Mouse (Mus musculus): ENCODE data around the gene Tcaf3. TPM values are rescaled to one million over a fixed set of nuclear protein-coding genes. Genes with fewer than 3 reads are reported as not detected.

Gene Tcaf3
- polyA plus RNA-seq (2016; fragmentation: Nextera tagmentation; extraction: Ambion mirVana) = not detected in 2 replicates

GRCm38 (mm10) chr6:42597592-42597991 lies at the start of gene Tcaf3:
Gene Tcaf3 (minus strand): TSS chr6:42597692.
- Histone ChIP-seq H3K27ac (replicated peaks) (no peak within 1 kb of the TSS), H3K36me3 (no peaks in the 10 kb centered on the region), H3K27me3 (ENCODE audit: low read depth, poor library complexity, severe bottlenecking) (no peaks in the 10 kb centered on the region), H3K4me3 (no peak within 1 kb of the TSS), H3K4me1 (peaks cover 11% of the 10 kb centered on the region), H3K9me3 (replicated peaks) (no peaks in the 10 kb centered on the region)
- DNase-seq (ENCODE audit: low spot score) = no peak
- 78% methylated on average over 4 of the region's 4 CpGs for WGBS

- H3K4me3 ChIP-seq = peak within 1 kb of the TSS; percentile 54
- no peaks in the 10 kb centered on the region for H3K27me3 ChIP-seq (ENCODE audit: low read depth, poor library complexity, severe bottlenecking)
- DNase-seq (ENCODE audit: low spot score) = peak; percentile 93
- H3K27ac ChIP-seq (replicated peaks) = no peak within 1 kb of the TSS
- no peaks in the 10 kb centered on the region for H3K9me3 ChIP-seq (replicated peaks)
- peaks cover 4% of the 10 kb centered on the region for H3K4me1 ChIP-seq
- under 1% methylated on average over 23 of the region's 23 CpGs for WGBS
- H3K36me3 ChIP-seq = no peaks in the 10 kb centered on the region
Observed at GRCm38 (mm10) chr6:42644912-42645549, 47.5 kb upstream of the Tcaf3 start, which contains the start of gene Tcaf2. Gene Tcaf2 (minus strand): TSS chr6:42645254.

DNA sequence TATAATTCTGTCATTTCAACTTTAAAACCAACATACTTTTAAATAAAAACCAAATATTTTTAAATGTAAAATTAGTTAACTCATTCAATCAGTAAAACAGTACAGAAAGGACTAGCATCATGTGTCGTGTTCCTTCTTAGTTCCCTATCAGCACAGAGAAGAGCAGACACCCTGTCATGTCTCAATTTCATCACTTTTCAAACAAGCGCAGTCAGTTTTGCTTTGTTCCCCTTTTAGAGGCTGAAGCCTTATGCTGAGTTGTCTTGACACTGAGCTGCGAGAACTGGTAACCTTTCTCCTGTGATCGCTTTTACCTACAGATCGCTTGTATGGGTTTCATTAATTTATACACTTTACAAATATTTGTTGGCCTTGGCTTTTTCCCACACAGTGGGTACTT lies 36.9 kb upstream of the Tcaf3 start:
- H3K4me1 ChIP-seq = no peaks in the 10 kb centered on the region
- no peak for DNase-seq (ENCODE audit: low spot score)
- no peaks in the 10 kb centered on the region for H3K36me3 ChIP-seq
- H3K4me3 ChIP-seq = no peak overlapping the region
- no peaks in the 10 kb centered on the region for H3K9me3 ChIP-seq (replicated peaks)
- WGBS = 79% methylated on average over 5 of the region's 5 CpGs
- H3K27ac ChIP-seq (replicated peaks) = no peak overlapping the region
- H3K27me3 ChIP-seq (ENCODE audit: low read depth, poor library complexity, severe bottlenecking) = no peaks in the 10 kb centered on the region

DNA sequence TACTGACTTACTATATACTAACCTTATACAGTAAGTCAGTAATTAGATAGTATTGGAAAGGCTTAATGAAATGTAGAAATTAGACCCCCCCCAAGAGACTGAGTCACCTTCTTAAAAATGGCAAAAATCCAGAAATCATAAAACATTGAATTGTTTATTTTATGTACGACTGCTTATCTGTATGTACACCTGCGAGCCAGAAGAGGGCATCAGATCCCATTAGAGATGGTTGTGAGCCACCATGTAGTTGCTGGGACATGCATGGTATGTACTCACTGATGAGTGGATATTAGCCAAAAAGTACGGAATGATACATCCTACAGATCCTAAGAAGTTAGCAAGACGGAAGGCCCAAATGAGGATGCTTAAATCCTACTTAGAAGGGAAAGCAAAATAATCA lies 33.9 kb upstream of the Tcaf3 start:
- DNase-seq (ENCODE audit: low spot score) = no peak
- Histone ChIP-seq H3K27ac (replicated peaks) (no peak overlapping the region), H3K36me3 (no peaks in the 10 kb centered on the region), H3K27me3 (ENCODE audit: low read depth, poor library complexity, severe bottlenecking) (no peaks in the 10 kb centered on the region), H3K9me3 (replicated peaks) (no peaks in the 10 kb centered on the region), H3K4me1 (no peaks in the 10 kb centered on the region), H3K4me3 (no peak overlapping the region)
- 72% methylated on average over 4 of the region's 4 CpGs for WGBS

GRCm38 (mm10) chr6:42616904-42617303 lies 19.4 kb upstream of the Tcaf3 start:
- Histone ChIP-seq H3K9me3 (replicated peaks) (no peaks in the 10 kb centered on the region), H3K27me3 (ENCODE audit: low read depth, poor library complexity, severe bottlenecking) (no peaks in the 10 kb centered on the region), H3K4me3 (no peak overlapping the region), H3K27ac (replicated peaks) (no peak overlapping the region), H3K36me3 (no peaks in the 10 kb centered on the region), H3K4me1 (no peaks in the 10 kb centered on the region)
- WGBS = 81% methylated on average over 2 of the region's 2 CpGs
- no peak for DNase-seq (ENCODE audit: low spot score)

GRCm38 (mm10) chr6:42612218-42612617 lies 14.7 kb upstream of the Tcaf3 start:
- H3K27me3 ChIP-seq (ENCODE audit: low read depth, poor library complexity, severe bottlenecking) = no peaks in the 10 kb centered on the region
- no peak for DNase-seq (ENCODE audit: low spot score)
- no peaks in the 10 kb centered on the region for H3K36me3 ChIP-seq
- no peak overlapping the region for H3K27ac ChIP-seq (replicated peaks)
- H3K9me3 ChIP-seq (replicated peaks) = no peaks in the 10 kb centered on the region
- H3K4me1 ChIP-seq = no peaks in the 10 kb centered on the region
- no peak overlapping the region for H3K4me3 ChIP-seq

DNA sequence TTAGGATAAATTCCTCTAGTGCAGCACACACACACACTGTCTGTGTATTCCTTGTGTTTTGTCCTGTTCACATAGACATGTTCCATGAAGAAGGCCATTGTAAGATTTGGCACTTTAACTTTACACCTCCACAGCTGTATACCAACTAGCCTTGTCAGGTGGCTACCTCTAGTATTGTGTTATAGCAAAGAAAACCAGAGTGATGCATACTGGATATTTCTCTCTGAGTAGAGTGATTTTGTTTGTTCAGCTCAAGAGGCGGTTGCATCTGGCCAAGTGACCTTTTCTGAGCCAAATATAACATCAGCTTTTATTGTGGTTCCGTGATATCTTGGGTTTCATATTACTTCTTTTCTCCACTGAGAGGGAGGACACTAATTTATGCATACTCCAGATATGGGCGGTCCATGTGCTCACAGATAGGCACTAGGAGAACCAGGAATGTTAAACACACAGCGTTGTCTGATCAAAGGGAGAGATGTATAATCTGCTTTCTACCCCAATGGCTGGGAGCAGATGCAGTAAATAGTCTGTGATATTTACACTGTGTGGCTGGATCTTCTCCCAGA lies 13.5 kb upstream of the Tcaf3 start:
- Histone ChIP-seq H3K27me3 (ENCODE audit: low read depth, poor library complexity, severe bottlenecking) (no peaks in the 10 kb centered on the region), H3K9me3 (replicated peaks) (no peaks in the 10 kb centered on the region), H3K36me3 (no peaks in the 10 kb centered on the region), H3K4me3 (no peak overlapping the region), H3K4me1 (no peaks in the 10 kb centered on the region), H3K27ac (replicated peaks) (no peak overlapping the region)
- WGBS = 80% methylated on average over 4 of the region's 4 CpGs
- no peak for DNase-seq (ENCODE audit: low spot score)

GRCm38 (mm10) chr6:42593138-42593882 lies 4.2 kb downstream of the Tcaf3 start:
- peak; percentile 14 for DNase-seq (ENCODE audit: low spot score)
- Histone ChIP-seq H3K9me3 (replicated peaks) (no peaks in the 10 kb centered on the region), H3K27me3 (ENCODE audit: low read depth, poor library complexity, severe bottlenecking) (no peaks in the 10 kb centered on the region), H3K27ac (replicated peaks) (peak overlapping the region; percentile 46; the same call in 1 of the 2 replicates), H3K36me3 (no peaks in the 10 kb centered on the region), H3K4me3 (no peak overlapping the region), H3K4me1 (peaks cover 11% of the 10 kb centered on the region)
- WGBS = 74% methylated on average over 17 of the region's 17 CpGs

- no peaks in the 10 kb centered on the region for H3K4me1 ChIP-seq
- no peak overlapping the region for H3K27ac ChIP-seq (replicated peaks)
- H3K36me3 ChIP-seq = no peaks in the 10 kb centered on the region
- 87% methylated on average over 5 of the region's 5 CpGs for WGBS
- no peak overlapping the region for H3K4me3 ChIP-seq
- no peak for DNase-seq (ENCODE audit: low spot score)
- no peaks in the 10 kb centered on the region for H3K27me3 ChIP-seq (ENCODE audit: low read depth, poor library complexity, severe bottlenecking)
- no peaks in the 10 kb centered on the region for H3K9me3 ChIP-seq (replicated peaks)
Observed at GRCm38 (mm10) chr6:42586569-42586968, 10.9 kb downstream of the Tcaf3 start.

DNA sequence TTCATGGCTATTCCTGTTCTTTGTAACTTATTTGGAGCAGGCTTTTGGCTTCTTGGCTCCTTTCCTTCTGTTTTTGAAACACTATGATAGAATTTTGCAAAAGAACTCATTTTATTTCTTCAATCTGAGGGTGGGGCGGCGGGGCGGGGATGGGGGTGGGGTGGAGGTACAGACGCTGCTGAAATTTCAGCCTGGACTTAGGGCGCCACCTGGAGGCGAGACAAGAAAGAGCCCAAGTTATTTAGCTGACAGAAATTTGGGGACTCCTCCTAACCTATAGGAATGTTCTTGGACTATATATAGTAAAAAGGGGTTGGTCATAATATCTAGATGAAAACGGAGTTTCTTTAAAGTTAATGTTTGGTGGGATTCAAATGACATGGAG lies 14.0 kb downstream of the Tcaf3 start:
- H3K27me3 ChIP-seq (ENCODE audit: low read depth, poor library complexity, severe bottlenecking) = no peaks in the 10 kb centered on the region
- H3K27ac ChIP-seq (replicated peaks) = no peak overlapping the region
- no peaks in the 10 kb centered on the region for H3K36me3 ChIP-seq
- H3K9me3 ChIP-seq (replicated peaks) = no peaks in the 10 kb centered on the region
- 2% methylated on average over 7 of the region's 7 CpGs for WGBS
- H3K4me3 ChIP-seq = no peak overlapping the region
- DNase-seq (ENCODE audit: low spot score) = peak; percentile 58
- H3K4me1 ChIP-seq = no peaks in the 10 kb centered on the region

DNA sequence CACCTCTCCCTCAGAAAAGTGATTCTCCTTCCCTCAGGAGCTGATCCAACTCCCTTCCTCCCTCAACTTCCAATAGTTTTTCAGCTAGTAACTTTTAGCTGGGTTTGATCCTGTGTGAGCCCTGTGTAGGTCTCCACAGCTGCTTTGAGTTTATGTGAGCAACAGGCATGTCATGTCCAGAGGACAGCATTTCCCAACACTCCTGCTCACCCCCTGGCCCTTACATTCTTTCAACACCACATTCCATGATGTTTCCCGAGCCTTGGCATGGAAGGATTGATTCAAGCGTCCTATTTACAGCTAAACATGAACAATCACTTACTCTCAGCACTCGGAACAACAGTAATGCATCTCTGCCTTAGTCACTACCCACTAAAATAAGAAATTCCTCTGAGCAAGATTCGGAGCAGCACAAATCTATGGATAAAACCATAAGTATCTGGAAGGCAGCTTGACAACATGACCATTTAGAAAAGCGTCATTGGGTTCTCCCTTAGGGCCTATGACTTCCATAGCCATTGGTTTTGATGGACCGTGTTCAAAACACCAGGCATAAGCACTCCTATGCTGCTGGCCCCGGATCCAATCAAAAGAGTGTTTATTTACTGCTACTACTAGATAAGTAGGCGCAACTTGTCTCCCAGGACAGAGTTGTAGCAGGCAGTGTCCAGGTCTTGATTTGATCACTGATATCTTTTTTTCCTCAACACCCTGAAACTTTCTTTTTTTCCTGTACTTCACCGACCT lies 14.6 kb downstream of the Tcaf3 start:
- Histone ChIP-seq H3K9me3 (replicated peaks) (no peaks in the 10 kb centered on the region), H3K27me3 (ENCODE audit: low read depth, poor library complexity, severe bottlenecking) (no peaks in the 10 kb centered on the region), H3K4me1 (no peaks in the 10 kb centered on the region), H3K36me3 (no peaks in the 10 kb centered on the region), H3K27ac (replicated peaks) (no peak overlapping the region), H3K4me3 (no peak overlapping the region)
- 71% methylated on average over 9 of the region's 9 CpGs for WGBS
- DNase-seq (ENCODE audit: low spot score) = no peak

- H3K9me3 ChIP-seq (replicated peaks) = no peaks in the 10 kb centered on the region
- H3K36me3 ChIP-seq = no peaks in the 10 kb centered on the region
- no peak overlapping the region for H3K4me3 ChIP-seq
- WGBS = 86% methylated on average over 4 of the region's 4 CpGs
- no peaks in the 10 kb centered on the region for H3K4me1 ChIP-seq
- no peak overlapping the region for H3K27ac ChIP-seq (replicated peaks)
- no peak for DNase-seq (ENCODE audit: low spot score)
- no peaks in the 10 kb centered on the region for H3K27me3 ChIP-seq (ENCODE audit: low read depth, poor library complexity, severe bottlenecking)
Observed at GRCm38 (mm10) chr6:42578678-42579077, 18.8 kb downstream of the Tcaf3 start.
